ENCODE assay signal across 16 mouse cellular contexts in genomic region chr7:82177336-82177735, GRCm38 (mm10). TPM values are rescaled to one million over a fixed set of nuclear protein-coding genes. Genes with fewer than 3 reads are reported as not detected.
DNase-seq lines count a peak whose midpoint lies in the region; ATAC-seq lines count a peak whose summit lies in the region.
"Had no signal": no experiment of that assay in that cellular context is flagged by ENCODE, and none has a peak within 500 bp of the region (broad histone marks: within the 10 kb centered on the region; RNA-seq: fewer than 3 reads in every experiment).

No protein-coding gene starts in this region.

- H3K9ac ChIP-seq in embryonic facial prominence, embryonic 14.5 days (ENCODE audit: low read depth, low read length) = no peak overlapping the region
- H3K9ac ChIP-seq: forebrain, embryonic 15.5 days; liver, embryonic 15.5 days; midbrain, embryonic 15.5 days had no signal

- H3K9me3 ChIP-seq in embryonic facial prominence, embryonic 14.5 days (ENCODE audit: control insufficient read depth, low read length) = peaks cover 5% of the 10 kb centered on the region; the same call in 1 of the 2 replicates
- H3K9me3 ChIP-seq: liver, embryonic 15.5 days; midbrain, embryonic 15.5 days had no signal

- no peaks in the 10 kb centered on the region; the same call in 1 of the 2 replicates for H3K27me3 ChIP-seq in embryonic facial prominence, embryonic 14.5 days (replicated peaks; ENCODE audit: control insufficient read depth, insufficient read depth, low read length)
- H3K27me3 ChIP-seq: forebrain, embryonic 15.5 days; midbrain, embryonic 15.5 days had no signal

- H3K4me2 ChIP-seq in embryonic facial prominence, embryonic 14.5 days (ENCODE audit: low read depth, low read length) = no peak overlapping the region
- H3K4me2 ChIP-seq: forebrain, embryonic 15.5 days; liver, embryonic 15.5 days; midbrain, embryonic 15.5 days had no signal

- no peak overlapping the region for H3K4me3 ChIP-seq in embryonic facial prominence, embryonic 14.5 days (ENCODE audit: low read depth, low read length)
- H3K4me3 ChIP-seq: forebrain, embryonic 15.5 days; liver, embryonic 15.5 days; midbrain, embryonic 15.5 days had no signal

- WGBS in embryonic facial prominence, embryonic 14.5 days = 40% methylated on average over 5 of the region's 5 CpGs

- H3K27ac ChIP-seq in embryonic facial prominence, embryonic 14.5 days (replicated peaks; ENCODE audit: low read depth, low read length) = no peak overlapping the region
- H3K27ac ChIP-seq: forebrain, embryonic 15.5 days; liver, embryonic 15.5 days; midbrain, embryonic 15.5 days had no signal

- DNase-seq in gastrocnemius, adult 18-20 months (ENCODE audit: low spot score) = peak; percentile 37
- no peak for DNase-seq in gastrocnemius, postnatal 10 days
- DNase-seq in kidney, postnatal 14 days = peak; percentile 14
- no peak for DNase-seq in kidney, adult 18-20 months
- DNase-seq in adrenal gland, adult 2 months = peak; percentile 70
- DNase-seq in embryonic facial prominence, embryonic 14.5 days (ENCODE audit: low spot score) = peak; percentile 68
- DNase-seq in layer of hippocampus, postnatal 10 days (ENCODE audit: low spot score in 2 of 2) = no peak
- no peak for DNase-seq in left cerebral cortex, adult 8-10 months (ENCODE audit: low spot score in 2 of 2)
- DNase-seq: cerebellum, adult 11 months; kidney, postnatal 36 days; right cerebral cortex, postnatal 25 days; thymus, postnatal 25 days had no signal

- H3K4me1 ChIP-seq in embryonic facial prominence, embryonic 14.5 days (ENCODE audit: control insufficient read depth, insufficient read depth, low read length) = peaks cover 9% of the 10 kb centered on the region; the same call in 1 of the 2 replicates
- H3K4me1 ChIP-seq: liver, embryonic 15.5 days had no signal

- no peaks in the 10 kb centered on the region for H3K36me3 ChIP-seq in embryonic facial prominence, embryonic 14.5 days (ENCODE audit: control insufficient read depth, insufficient read depth, low read length)
- H3K36me3 ChIP-seq: forebrain, embryonic 15.5 days; liver, embryonic 15.5 days; midbrain, embryonic 15.5 days had no signal

- no peak for ATAC-seq in embryonic facial prominence, embryonic 14.5 days (ENCODE audit: low read depth)
- ATAC-seq: forebrain, embryonic 15.5 days; hindbrain, embryonic 16.5 days; midbrain, embryonic 15.5 days had no signal

RNA-seq across cellular contexts. Expression of gene Sh3gl3, which starts 3.7 kb away (rescaled TPM):
- total RNA-seq in gastrocnemius, adult 18-20 months (2021) = under 1 TPM; 0.27 to 0.31 TPM
- total RNA-seq in gastrocnemius, postnatal 10 days (2021) = 1 to 10 TPM; 3.2 to 3.8 TPM
- 1 to 10 TPM; 5.8 to 7.9 TPM for total RNA-seq in adrenal gland, adult 2 months (2021)
- polyA plus RNA-seq in adrenal gland, adult 2 months (2012; rRNA removed) = 0.49 and 0.70 TPM in 2 replicates
- 12.9 and 14.1 TPM in 2 replicates for polyA plus RNA-seq in embryonic facial prominence, embryonic 14.5 days (2014; fragmentation: Nextera tagmentation; extraction: Ambion mirVana)
- total RNA-seq in layer of hippocampus, postnatal 10 days (2021) = 10 to 100 TPM; 55.0 to 57.0 TPM
- 10 to 100 TPM; 50.3 to 59.5 (median 55.5) TPM for total RNA-seq in left cerebral cortex, adult 8-10 months (2022)

Comparison
In these comparisons a context has a peak if more than half of its experiments do, and no peak if none do; other contexts are left out.
1. DNase-seq: peak in gastrocnemius, adult 18-20 months (single experiment), kidney, postnatal 14 days (single experiment), adrenal gland, adult 2 months (single experiment) and embryonic facial prominence, embryonic 14.5 days (single experiment); none in gastrocnemius, postnatal 10 days (single experiment), kidney, adult 18-20 months (single experiment), layer of hippocampus, postnatal 10 days (0 of 2) and left cerebral cortex, adult 8-10 months (0 of 2).
2. RNA of gene Sh3gl3, which starts 3.7 kb away (total RNA-seq): 50.3 to 59.5 TPM in left cerebral cortex, adult 8-10 months and 55.0 to 57.0 TPM in layer of hippocampus, postnatal 10 days; 5.8 to 7.9 TPM in adrenal gland, adult 2 months, 3.2 to 3.8 TPM in gastrocnemius, postnatal 10 days and 0.27 to 0.31 TPM in gastrocnemius, adult 18-20 months; every median in the first group is over 4 times any median in the second.